Mouse (Mus musculus) urinary bladder, adult 18-20 months (tissue): ENCODE results near the gene Zcchc24.

Experiments
- DNase-seq, 2 experiments: peaks; one replicate each; pipeline ENCODE4 v3.0.0; 2022; ENCODE audit warnings: low spot score in 2 of 2, mixed read lengths in 2 of 2

The Zcchc24 gene

GRCm38 (mm10) chr14:25666668-25667376 is 102.0 kb downstream of the Zcchc24 start:
- no peak for DNase-seq

GRCm38 (mm10) chr14:25665314-25665970 is 103.4 kb downstream of the Zcchc24 start:
- DNase-seq: no peak

- DNase-seq: no peak
These were observed 104.5 kb downstream of the Zcchc24 start for GRCm38 (mm10) chr14:25664310-25664695.

- DNase-seq: no peak
These were observed 105.1 kb downstream of the Zcchc24 start for GRCm38 (mm10) chr14:25663649-25664309.
